Mouse (Mus musculus): Measurements from ENCODE around the gene Pramef12. TPM values are rescaled to one million over a fixed set of nuclear protein-coding genes. Genes with fewer than 3 reads are reported as not detected.
"Not testable (repeated sequence)": the region's sequence is repeated elsewhere in the genome, so short reads cannot be mapped to it uniquely, and the experiment has no call there.

Pramef12 gene
- not detected in 2 replicates for total RNA-seq (2017)

DNA sequence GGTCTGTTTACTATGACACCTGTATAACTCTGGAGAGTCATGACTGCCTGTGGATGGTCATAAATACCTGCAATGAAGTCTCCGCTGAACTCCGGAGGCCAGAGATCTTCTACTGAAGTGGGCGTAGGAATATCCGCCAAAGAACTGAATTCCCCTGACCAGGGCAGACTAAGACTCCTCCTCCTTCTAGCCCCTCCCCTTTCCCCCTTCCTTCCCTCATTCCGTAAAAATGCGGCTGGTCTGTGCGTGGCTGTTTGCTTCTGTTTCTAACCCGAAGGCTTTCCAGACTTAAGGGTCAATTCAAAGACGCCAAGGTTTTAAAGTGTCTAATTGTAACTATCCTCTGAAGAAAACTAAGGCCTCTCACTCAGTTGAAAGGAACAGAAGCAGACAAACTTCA, at the start of gene Pramef12:
Gene Pramef12, minus strand, starts transcription at position 175 of the 400 bp plus-strand sequence.
- no peak for ATAC-seq (ENCODE audit: extremely low read depth, insufficient number of reproducible peaks, low FRiP score, poor library complexity, severe bottlenecking)

DNA sequence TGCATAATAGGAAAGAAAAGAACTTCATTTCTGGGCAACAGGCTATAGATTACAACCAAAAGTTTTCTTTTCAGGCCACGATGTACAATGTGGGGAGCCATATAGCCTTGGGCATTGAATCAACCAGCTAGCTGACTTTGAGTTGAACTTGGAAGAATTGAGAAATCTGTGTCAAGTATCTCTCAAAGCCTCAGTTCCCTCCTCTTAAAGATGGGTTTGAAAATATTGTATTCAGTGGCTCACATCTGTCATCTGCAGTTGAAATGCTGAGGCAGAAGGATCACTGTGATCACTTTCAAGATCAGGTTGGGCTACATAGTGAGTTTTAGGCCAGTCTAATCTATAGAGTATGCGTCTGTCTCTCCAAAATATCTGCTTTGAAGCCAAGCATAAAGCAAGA, 45.0 kb upstream of the Pramef12 start, which contains the start of gene Gm9944:
Gene Gm9944, minus strand, starts transcription at position 101 of the 400 bp plus-strand sequence.
- no peak for ATAC-seq (ENCODE audit: extremely low read depth, insufficient number of reproducible peaks, low FRiP score, poor library complexity, severe bottlenecking)

DNA sequence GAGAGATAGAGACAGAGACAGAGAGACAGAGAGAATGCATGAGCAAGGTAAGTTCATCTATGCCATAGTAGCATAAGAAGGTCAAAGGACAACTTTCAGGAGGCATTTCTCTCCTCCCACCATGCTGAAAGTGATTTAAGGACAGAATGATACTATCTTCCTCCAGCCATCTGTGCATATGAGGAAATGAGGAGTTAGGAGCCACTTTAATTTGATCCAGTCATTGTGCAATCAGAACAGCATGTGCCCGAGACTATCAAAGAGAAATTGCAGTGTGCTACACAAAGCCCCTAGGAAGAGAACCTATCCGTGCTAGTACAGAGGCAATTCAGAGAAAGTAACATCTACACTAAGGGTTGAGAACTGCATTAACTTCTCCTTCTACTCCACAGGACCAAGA, 40.3 kb upstream of the Pramef12 start:
- no peak for ATAC-seq (ENCODE audit: extremely low read depth, insufficient number of reproducible peaks, low FRiP score, poor library complexity, severe bottlenecking)

DNA sequence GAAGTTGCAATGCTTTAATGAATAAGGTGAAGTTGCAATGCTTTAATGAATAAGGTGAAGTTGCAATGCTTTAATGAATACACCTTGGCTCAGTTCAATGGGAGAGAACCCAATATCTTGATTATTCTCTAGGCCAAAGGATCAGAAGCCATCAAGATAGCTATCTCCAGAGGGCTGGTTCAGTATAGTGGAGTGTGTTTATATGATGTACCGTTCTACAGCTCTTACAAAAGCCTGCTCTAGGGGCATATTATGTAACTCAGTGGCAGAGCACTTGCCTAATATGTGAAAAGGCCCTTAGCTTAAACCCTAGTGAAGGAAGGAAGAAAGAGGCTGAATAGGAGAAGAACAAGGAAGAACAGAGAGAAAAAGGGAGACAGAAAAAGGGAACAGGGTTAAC, 33.3 kb upstream of the Pramef12 start:
- ATAC-seq (ENCODE audit: extremely low read depth, insufficient number of reproducible peaks, low FRiP score, poor library complexity, severe bottlenecking), result no peak

DNA sequence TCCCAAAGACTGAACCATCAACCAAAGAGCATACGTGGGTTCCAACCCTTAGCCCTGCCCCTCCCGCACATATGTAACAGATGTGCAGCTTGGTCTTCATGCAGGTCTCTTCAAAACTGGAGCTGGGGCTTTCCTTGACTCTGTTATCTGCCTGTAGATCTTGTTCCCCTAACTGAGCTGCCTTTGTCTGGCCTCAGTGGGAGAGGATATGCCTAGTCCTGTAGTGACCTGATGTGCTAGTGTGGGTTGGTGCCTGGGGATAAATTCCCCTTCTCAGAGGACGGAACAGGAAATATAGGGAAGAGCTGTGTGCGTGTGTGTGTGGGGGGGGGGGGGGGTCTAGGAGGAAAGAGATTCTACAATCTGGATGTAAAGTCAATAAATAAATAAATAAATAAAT, 32.8 kb upstream of the Pramef12 start:
- ATAC-seq (ENCODE audit: extremely low read depth, insufficient number of reproducible peaks, low FRiP score, poor library complexity, severe bottlenecking), result no peak

DNA sequence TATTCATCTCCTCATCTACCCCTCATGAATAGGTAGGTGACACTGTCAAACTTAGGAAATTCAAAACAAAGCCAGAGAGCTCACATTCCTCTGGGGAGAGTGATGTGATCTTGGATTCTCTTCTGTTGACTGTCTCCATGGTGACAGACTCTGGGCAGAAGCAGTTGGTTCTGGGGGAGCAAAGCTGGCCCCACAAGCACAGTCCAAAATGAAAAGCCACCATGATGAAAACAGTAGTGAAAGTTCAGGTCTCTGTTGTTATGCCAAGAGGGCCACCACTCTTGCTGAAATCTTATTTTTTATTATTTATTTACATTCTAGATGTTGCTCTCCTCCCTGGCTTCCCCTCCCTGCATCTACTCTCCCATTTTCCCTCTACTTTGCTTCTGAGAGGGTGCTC, 30.4 kb upstream of the Pramef12 start, which contains the start of gene 1700012P22Rik:
Gene 1700012P22Rik, minus strand, starts transcription at position 101 of the 400 bp plus-strand sequence.
- no peak for ATAC-seq (ENCODE audit: extremely low read depth, insufficient number of reproducible peaks, low FRiP score, poor library complexity, severe bottlenecking)

DNA sequence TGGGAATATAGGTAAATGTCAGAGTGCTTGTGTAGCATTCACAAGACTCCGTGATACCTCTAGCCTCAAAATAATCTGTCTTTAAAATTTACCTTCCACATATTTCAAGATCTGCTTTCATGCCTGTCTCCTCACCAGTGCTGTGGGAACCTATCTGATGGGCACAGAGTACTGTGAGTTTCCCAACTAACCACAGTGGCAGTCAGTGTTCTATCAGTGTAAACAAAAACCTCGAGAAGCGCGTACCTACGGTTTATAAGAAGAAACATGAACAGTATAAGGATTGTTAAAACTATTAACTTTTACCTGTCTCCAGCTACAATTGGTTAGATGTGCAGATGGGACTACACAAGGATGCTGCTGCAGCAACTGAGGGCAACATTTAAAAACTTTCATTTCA, 25.0 kb upstream of the Pramef12 start:
- ATAC-seq (ENCODE audit: extremely low read depth, insufficient number of reproducible peaks, low FRiP score, poor library complexity, severe bottlenecking), result no peak

DNA sequence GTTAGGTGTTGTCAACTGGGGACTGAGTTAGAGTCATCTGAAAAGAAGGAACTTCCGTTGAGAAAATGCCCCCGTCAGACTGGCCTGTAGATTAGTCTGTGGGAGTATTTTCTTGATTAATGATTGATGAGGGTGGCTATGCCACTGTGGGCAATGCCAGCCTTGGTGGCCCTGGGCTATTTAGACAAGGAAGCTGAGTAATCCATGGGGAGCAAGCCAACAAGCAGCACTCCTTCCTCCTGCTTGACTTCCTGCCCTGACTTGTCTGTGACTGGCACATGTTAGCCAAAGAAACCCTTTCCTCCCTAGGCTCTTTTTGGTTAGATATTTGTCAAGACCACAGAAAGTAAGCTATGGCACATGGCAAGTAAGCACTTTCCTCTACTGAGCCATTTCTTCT, 22.5 kb upstream of the Pramef12 start:
- no peak for ATAC-seq (ENCODE audit: extremely low read depth, insufficient number of reproducible peaks, low FRiP score, poor library complexity, severe bottlenecking)

DNA sequence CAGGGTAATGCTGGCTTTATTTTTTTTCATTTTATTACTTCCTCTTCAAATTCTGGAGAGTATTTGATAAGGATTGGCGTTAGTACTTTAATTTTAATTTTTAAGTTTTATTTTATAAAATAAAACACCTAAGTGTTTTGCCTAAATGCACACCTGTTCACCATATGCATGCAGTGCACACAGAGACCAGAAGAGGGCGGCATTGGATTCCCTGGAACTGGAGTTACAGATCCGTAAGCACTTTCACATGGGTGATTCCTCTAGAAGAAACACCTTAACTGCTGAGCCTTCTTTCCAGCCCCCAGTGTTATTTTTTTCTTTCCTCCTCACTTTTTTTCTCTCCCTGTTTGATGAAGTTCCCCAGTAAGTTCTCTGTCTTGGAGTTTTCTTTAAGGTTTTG, 20.6 kb upstream of the Pramef12 start:
- no peak for ATAC-seq (ENCODE audit: extremely low read depth, insufficient number of reproducible peaks, low FRiP score, poor library complexity, severe bottlenecking)

DNA sequence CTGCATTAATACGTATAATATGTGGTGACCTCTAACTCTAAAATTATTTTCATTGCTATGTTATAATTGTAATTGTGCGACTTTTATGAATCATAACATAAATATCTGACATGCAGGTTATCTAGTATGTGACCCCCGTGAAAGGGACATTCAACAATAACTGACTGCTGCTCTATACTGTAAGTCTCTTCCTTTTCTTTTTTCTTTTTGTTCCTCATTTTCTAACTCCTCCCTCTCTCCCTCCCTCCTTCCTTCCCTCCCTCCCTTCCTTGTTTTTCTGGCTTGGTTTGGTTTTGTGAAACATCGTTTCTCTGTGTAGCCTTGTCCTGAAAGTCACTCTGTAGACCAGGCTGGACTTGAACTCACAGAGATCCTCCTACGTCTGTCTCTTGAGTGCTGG, 16.3 kb upstream of the Pramef12 start:
- no peak for ATAC-seq (ENCODE audit: extremely low read depth, insufficient number of reproducible peaks, low FRiP score, poor library complexity, severe bottlenecking)

DNA sequence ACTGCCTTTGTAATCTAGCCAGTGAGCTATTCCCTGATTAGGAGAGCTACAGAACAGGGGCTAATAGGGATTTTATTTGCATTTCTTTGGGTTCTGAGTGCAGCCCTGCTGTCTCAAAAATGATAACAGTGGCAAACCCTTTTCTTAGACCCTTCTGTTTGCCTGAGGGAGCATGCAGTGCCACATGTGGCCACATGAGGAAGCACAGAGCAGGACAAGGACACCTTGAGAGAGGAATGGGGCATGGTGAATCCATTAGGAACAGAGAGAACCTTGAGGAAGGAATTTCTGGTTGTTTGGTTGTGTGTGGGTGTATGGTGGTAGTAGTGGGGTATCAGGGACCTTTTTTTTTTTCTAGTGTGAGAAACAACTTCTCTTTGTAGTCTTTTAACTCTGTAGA, 12.4 kb upstream of the Pramef12 start:
- no peak for ATAC-seq (ENCODE audit: extremely low read depth, insufficient number of reproducible peaks, low FRiP score, poor library complexity, severe bottlenecking)

DNA sequence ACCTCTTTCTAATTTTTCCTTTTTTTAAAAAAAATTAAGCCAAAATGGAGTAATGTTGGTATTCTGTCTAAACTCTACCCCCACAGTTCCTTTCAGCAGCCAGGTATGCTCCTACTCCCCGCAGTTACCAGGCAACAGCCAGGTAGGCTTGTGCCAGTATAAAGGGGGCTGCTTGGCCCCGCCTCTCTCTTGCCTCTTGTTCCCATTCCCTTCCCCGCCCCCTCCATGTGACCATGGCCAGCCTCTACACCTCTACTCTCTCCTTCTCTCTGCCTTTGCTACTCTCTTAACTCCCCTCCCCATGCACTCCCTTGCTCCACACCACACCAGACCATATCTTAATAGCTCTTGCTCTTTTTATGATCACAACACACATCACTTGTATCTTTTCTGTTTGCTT, 2.0 kb downstream of the Pramef12 start:
- no peak for ATAC-seq (ENCODE audit: extremely low read depth, insufficient number of reproducible peaks, low FRiP score, poor library complexity, severe bottlenecking)

DNA sequence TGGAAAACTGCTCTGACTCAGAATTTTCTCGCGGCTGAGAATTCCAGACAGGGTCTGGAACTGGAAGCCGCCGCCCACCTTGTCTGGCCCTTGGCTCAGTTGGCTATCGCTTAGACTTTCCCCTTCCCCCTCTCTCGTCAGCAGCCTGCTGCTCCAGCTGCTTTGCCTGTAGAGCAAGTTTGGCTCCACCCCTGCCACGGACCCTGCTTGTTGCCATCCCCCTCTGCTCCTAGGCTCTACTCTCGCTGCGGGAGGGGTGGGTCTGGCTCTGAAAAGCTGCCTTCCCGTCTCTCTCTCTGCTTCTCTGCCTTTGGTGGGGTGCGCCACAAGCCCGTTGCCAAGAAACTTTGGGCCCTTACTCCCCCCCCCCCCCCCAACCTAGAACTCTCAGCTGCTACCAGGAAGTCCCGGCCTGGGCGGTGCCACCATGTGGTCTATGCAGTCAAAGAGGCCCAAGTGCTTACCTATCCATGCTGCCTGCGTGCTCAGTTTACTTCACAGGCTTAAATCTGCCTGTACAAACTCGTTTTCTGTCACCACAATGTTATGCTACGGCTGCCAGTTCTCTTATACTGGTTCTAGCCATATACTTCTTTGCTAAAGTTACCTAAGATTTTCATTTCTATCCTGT, 3.7 kb downstream of the Pramef12 start:
- no peak for ATAC-seq (ENCODE audit: extremely low read depth, insufficient number of reproducible peaks, low FRiP score, poor library complexity, severe bottlenecking)

DNA sequence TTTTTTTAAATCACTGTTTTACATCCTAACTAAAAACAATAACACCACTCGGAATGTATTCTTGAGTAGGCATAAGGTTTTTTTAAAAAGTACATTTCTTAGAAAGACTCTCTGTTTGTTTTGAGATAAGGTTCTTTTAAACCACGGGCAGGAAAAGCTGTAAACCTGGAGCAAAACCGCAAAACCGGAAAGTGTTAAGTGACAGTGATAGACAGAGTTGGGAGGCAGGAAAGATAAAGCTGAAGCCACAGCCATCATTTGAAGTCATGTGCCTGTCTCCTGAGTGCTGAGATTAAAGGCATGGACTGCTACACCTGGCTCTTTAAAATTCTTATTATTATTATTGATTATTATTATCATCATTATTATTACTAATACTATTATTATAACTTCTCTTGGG, 5.6 kb downstream of the Pramef12 start:
- no peak for ATAC-seq (ENCODE audit: extremely low read depth, insufficient number of reproducible peaks, low FRiP score, poor library complexity, severe bottlenecking)

DNA sequence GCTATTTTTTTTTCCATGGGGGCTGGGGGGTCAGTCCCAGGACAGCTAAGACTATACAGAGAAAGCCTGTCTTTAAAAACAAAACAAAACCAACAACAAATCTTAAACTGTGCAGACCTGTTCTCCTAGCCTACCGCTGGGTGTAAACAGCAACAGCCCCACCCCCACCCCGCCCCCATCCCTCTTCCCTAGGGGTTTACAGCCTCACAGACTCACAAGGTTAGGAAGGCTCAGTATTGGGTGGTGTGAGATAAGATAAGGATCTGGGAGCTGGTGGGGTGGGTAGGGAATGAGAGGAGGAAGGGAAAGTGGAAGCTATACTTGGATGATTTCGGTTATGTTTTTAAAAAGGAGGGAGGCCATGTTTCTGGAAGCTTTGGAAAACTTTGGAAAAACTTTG, 11.9 kb downstream of the Pramef12 start:
- no peak for ATAC-seq (ENCODE audit: extremely low read depth, insufficient number of reproducible peaks, low FRiP score, poor library complexity, severe bottlenecking)

DNA sequence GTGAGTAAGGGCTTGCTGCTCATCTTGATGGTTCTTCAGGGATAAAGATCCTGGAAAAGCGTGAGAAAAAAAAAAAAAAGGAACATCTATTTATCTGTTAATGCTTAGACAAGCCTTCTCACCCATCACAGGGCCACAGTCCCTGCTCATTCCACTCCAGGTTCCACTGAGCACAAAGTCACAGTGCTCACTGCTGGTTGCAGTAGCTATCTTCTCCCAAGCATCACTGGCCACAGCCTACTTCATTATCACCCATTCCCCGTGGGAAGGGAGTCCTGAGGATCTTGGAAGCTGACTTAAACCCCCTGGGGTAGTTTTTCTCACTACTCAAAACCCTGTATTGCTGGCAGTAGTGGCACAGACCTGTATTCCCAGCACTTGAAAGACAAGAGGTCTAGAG, 30.4 kb downstream of the Pramef12 start, which contains the start of gene Pramef20:
Gene Pramef20, minus strand, starts transcription at position 23 of the 400 bp plus-strand sequence.
- no peak for ATAC-seq (ENCODE audit: extremely low read depth, insufficient number of reproducible peaks, low FRiP score, poor library complexity, severe bottlenecking)

DNA sequence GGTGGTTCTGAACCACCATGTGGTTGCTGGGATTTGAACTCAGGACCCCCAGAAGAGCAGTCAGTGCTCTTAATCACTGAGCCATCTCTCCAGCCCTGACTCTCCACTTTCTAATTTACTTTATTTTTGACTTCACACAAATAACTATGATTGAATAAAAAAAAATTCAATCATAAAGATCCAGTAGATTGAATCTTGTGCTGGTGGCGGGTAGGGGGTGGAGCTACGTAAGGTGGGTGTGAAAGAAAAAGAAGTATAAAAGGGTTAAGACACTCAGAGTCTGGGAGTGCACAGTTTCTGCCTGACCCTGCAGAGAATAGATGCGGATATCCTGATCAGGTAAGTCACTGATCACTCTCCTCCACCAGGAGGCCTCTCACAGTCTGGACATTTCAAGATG, 50.6 kb downstream of the Pramef12 start, which contains the start of gene Gm13119:
Gene Gm13119, plus strand, starts transcription at position 301 of the 400 bp plus-strand sequence.
- ATAC-seq (ENCODE audit: extremely low read depth, insufficient number of reproducible peaks, low FRiP score, poor library complexity, severe bottlenecking), result not testable (repeated sequence)

Measured in neutrophil, adult 5-6 weeks (primary cell).